Mouse (Mus musculus) gastrocnemius, adult 2 months (tissue): ENCODE measurements around the gene Trim66. TPM values are rescaled to one million over a fixed set of nuclear protein-coding genes. Genes with fewer than 3 reads are reported as not detected.

Source experiments
- DNase-seq: peaks from one replicate; pipeline ENCODE4 v3.0.0; 2022
- H3K27ac ChIP-seq: fragments of 200-600 bp; 2 replicates; pipeline ENCODE4 v1.8.1; 2022; ENCODE audit warnings: mild to moderate bottlenecking
- H3K4me3 ChIP-seq: fragments of 200-600 bp; 2 replicates; pipeline ENCODE4 v1.8.1; 2022; ENCODE audit warnings: mild to moderate bottlenecking, moderate library complexity
- CTCF ChIP-seq: fragments of 200-600 bp; IDR thresholded peaks from 2 replicates; pipeline ENCODE4 v1.8.1; 2022; ENCODE audit warnings: antibody characterized with exemption, mild to moderate bottlenecking, moderate library complexity
- intact Hi-C: fragments of 180-260 bp; cut with DNase I; formaldehyde crosslinking; loops from one replicate; pipeline ENCODE4 v1.15.1; 2025
- total RNA-seq, 2 experiments: library from RNA; stranded (reverse); gene quantifications; 2 replicates each; pipeline ENCODE4 v1.2.3; 2021

Gene Trim66
- total RNA-seq, 2 experiments from 2014 or later, result 0.17 to 0.23 TPM

DNA sequence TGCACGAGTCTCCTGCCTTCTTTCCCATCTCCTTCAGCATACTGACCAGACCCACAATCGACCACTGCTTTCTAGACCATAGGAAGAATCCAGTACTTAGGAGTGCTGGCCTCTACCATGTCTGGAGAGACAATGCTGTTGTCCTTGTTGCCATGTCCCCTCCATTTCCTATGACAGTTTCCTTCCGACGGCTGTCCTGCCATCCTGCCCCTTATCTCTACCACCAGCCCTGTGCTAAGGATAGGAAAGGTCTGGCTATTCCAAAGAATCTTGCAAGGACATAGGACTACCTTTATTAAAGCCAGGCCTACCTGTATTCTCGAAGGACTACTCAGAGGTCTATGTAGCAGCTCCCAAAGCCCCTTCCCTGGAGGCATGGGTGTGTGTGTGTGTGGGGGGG, 23.6 kb upstream of the Trim66 start:
- peak overlapping the region; percentile 8; the same call in 1 of the 2 replicates for H3K27ac ChIP-seq
- H3K4me3 ChIP-seq, result no peak overlapping the region
- TF ChIP-seq CTCF, result no peak
- intact Hi-C loops, result no loop called here
- no peak for DNase-seq

DNA sequence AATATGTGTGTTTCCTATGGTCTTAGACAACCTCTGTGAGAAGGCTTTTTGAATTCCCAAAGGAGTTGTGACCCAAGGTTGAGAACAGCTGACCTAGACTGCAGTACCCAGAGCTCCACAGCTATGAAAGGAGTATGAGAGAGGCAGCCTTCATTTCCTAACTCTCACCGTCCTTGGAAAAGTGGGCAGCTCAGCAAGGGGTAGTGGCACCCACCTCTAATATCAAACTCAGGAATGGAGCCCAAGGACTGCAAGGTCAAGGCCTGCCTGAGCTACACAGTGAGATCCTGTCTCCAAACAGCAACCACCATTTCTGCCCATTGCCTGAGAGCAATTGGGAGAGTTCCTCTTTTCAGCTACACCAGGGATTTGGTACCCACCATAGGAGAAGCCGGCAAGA, 21.8 kb upstream of the Trim66 start:
- intact Hi-C loops, result loop anchor here (5.0 to 10.0 kb wide), 2 partner anchors 173 to 365 kb away; partner anchors contain the start of genes Akip1 and St5
- H3K4me3 ChIP-seq, result no peak overlapping the region
- DNase-seq, result no peak
- no peak overlapping the region for H3K27ac ChIP-seq
- TF ChIP-seq CTCF, result no peak

DNA sequence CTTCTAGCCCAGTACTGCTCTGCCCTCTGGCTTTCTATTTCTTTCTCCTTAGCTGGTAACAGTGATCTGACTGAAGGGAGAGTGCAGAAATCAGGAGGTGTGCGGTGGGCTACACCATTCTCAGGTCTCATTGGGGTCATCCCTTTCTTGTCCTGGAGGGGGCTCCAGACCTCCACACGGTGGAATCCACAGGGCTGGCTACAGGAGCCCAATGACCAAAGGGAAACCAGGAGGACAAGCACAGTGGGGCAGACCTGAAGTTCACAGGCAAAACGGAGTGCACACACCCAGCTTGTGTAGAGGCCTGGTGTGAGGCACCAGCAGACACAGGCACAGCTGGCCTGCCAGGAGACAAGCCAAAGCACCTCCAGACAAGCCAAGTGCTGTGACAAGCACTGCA, 20.4 kb upstream of the Trim66 start:
- intact Hi-C loops, result loop anchor here (1.0 to 10.0 kb wide), 4 partner anchors 90 to 366 kb away; partner anchors contain the start of genes Akip1 and St5
- Histone ChIP-seq H3K27ac (peak overlapping the region; percentile 69), H3K4me3 (no peak overlapping the region)
- DNase-seq, result peak; percentile 75
- peak; percentile 87 for TF ChIP-seq CTCF

DNA sequence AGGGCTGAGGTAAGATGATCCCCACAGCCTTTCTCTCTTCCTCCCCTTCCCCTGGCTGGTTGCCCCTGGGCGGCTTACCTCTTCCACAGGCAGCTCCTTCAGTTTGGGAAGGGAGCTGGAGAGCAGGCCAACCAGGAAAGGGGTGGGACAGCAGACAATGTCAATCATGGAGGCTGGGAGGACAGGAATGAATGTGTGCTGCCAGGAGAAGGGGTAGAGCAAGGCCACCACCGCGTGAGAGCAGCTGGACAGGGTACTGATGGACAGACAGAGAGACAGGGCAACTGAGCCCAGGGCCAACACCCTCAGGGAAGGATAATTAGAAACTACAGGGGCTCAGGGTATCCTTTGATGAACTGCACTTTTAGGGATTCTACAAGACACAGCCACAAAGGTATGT, 19.6 kb upstream of the Trim66 start:
- no peak overlapping the region for H3K4me3 ChIP-seq
- intact Hi-C loops, result loop anchor here (5.0 to 10.0 kb wide), 2 partner anchors 175 to 367 kb away; partner anchors contain the start of genes Akip1 and St5
- DNase-seq, result no peak
- no peak for TF ChIP-seq CTCF
- H3K27ac ChIP-seq, result peak overlapping the region; percentile 13; the same call in 1 of the 2 replicates

DNA sequence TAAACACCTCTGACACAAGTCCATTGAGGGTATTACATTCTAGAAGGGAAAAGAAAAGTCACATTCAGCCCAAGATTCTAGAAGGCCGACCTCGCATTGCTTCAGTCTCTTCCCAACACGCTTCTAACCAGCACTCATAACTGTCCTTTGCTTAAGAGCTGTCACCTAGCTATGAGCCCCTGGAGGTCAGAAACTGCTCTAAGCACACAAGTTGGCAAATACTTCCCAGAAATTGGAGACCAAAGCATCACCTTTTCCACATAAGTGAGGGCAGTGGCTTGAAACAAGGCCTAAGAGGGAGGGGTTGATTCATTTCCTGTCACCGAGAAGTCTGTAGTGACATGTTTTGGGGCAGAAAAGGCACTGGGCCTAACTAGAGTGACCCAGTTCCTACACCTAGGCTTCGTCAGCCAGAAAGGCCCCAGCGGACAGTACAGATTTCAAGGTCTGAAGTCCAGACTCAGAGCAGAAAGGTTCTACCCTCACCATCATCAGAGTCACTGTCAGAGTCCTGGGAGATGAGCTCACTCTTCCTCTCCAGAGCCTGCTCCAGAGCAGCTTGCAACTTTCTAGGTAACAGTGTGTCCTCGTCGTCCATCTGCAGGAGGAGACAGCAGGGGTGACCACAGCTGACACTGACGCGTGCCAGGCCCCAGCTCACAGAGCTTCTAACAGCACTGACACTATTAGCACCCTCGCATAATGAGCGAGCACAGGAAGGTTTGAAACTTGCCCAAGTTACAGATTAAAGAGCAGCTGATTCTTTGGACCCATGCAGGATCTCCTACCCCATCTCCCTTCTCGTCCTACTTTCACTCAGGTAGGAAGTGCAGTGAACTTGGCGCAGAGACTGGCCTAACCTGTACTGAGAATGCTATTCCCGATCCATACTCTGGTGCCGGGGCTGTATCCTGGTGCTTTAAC, 18.1 kb upstream of the Trim66 start:
- H3K4me3 ChIP-seq, result no peak overlapping the region
- intact Hi-C loops, result loop anchor here (5.0 to 10.0 kb wide), 2 partner anchors 176 to 369 kb away; partner anchors contain the start of genes Akip1 and St5
- H3K27ac ChIP-seq, result peak overlapping the region; percentile 56; the same call in 1 of the 2 replicates
- TF ChIP-seq CTCF, result no peak
- no peak for DNase-seq

DNA sequence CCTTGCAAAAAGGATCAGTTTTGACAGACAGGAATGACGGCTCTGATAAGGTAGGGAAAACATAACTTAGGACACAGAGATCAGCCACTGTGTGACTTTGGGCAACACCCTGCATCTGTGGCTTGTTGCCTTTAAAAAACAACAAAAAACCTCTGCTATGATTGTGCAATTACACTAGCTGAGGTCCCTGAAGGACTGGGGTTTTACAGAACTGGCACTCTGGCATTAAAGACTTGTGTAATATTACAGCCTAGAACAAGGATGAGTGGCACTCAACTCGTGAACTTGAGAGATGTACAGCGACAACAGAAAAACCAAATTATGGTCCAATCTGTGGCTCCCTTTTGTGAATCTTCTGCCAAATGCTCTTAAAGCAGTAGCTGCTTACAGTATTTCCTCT, 16.8 kb upstream of the Trim66 start:
- H3K27ac ChIP-seq, result peak overlapping the region; percentile 61
- intact Hi-C loops, result loop anchor here (5.0 to 10.0 kb wide), 2 partner anchors 178 to 370 kb away; partner anchors contain the start of genes Akip1 and St5
- TF ChIP-seq CTCF, result no peak
- DNase-seq, result no peak
- no peak overlapping the region for H3K4me3 ChIP-seq

DNA sequence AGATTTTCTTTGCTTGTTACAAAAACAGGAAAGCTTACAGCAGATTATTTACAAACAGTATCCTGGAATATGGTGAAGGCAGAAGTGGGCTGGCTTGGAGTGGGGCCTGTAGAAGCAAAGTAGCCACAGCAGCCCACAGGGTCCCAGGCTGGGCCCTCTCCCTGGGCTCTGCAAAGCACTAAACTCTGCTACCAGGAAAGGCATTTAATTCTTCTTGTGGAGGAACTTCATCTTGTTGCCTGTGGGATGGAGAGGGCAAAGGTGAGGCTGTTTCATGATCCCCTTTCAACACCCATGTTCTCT, 16.5 kb upstream of the Trim66 start:
- TF ChIP-seq CTCF, result no peak
- Histone ChIP-seq H3K4me3 (no peak overlapping the region), H3K27ac (peak overlapping the region; percentile 61)

DNA sequence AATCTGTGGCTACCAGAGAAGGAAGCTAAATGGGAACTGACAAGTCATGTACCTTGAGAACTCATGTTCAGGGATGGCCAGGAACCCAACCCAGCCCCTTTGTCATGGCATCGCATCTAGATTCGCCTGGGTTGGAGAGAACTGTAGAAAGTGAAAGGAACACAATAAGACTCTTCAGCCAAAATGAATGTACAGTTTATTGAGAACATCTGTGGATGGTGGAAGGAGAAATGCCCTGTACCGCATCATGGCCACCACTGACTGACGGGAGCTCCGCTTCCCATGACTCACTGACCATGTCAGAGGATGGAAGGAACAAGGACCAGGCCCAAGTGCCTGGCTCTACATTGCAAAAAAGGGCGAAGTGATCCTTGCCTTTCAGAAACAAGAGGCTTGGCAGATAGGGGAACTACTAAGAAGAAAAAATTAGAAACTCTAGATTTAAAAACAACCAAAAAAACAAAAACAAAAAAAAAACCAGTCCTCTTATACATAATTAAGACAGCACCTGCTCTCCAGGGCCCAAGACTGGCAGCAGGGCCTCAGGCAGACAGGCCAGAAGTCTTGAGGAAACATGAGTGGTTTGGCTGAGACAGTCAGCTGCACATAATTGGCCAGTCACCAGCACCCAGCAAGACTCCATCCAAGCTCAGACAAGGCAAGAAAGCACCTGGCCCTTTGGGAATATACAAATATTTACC, 16.0 kb upstream of the Trim66 start:
- DNase-seq, result peak; percentile 54
- Histone ChIP-seq H3K4me3 (no peak overlapping the region), H3K27ac (peak overlapping the region; percentile 61)
- intact Hi-C loops, result loop anchor here (10.0 kb wide), 1 partner anchor 371 kb away; no protein-coding TSS in a partner anchor
- TF ChIP-seq CTCF, result no peak

More for the DNA sequence above, 16.5 kb upstream of the Trim66 start:
- no peak for DNase-seq
- intact Hi-C loops, result loop anchor here (10.0 kb wide), 1 partner anchor 370 kb away; no protein-coding TSS in a partner anchor

DNA sequence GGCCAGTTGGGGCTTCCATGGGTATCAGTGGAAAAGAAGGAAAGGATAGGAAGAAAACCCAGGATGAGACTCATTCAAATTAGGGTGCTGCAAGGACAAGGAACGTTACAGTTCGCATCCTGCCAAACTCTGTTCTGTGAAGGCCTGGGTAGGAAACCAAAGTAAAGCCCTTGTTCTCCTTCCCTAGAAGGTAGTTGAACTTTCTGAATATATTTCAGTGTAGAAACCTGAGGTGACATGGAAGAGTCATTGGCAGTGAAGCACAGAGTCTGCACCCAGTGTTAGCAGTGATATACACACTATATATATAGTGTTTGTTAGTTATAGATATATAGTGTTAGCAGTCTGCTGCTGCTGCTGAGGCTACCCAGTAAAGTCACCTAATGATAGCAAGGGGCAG, 15.4 kb upstream of the Trim66 start:
- TF ChIP-seq CTCF, result no peak
- H3K4me3 ChIP-seq, result no peak overlapping the region
- H3K27ac ChIP-seq, result peak overlapping the region; percentile 61; the same call in 1 of the 2 replicates
- intact Hi-C loops, result loop anchor here (10.0 kb wide), 1 partner anchor 371 kb away; no protein-coding TSS in a partner anchor
- no peak for DNase-seq

DNA sequence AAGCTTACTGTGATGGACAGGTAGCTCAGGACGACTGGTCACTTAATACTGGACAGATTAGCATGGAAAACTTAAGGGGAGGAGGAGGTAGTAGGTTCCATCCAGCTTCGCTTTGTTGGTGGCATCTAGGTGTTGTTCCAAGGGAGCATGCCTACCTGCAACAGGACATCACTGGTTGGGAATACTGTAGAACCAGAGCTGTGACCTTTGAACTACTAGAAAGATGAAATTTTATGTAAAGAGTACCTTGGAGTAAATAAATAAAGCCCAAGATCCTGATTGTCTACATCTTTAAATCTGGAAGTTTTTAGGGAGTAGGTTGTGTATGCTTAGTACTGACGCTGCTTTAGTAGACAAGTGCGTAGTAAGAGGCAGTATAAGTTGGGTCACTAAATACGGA, 14.2 kb upstream of the Trim66 start:
- TF ChIP-seq CTCF, result no peak
- no peak overlapping the region for H3K27ac ChIP-seq

DNA sequence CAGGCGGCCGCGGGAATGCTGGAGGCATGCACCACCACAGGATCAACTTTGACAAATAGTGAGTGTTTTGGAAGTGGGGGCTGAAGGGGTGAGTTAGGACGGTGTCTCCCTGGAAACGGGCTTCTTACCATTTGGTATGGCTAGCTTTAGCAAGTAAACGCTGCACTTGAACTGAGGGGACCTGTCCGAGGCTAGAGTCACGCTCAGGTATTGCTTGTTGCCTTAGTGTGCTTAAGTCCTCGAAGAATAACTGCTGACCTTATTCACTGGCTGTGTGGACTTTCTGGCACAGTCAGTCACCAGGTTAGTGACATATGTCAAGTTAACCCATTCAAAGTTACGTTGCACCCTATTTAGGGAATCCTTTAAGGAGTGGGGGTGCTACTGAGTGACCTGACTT, 12.0 kb upstream of the Trim66 start:
- intact Hi-C loops, result loop anchor here (5.0 to 10.0 kb wide), 2 partner anchors 78 to 375 kb away; no protein-coding TSS in a partner anchor
- peak overlapping the region; percentile 84 for H3K4me3 ChIP-seq

More for the DNA sequence above, 14.2 kb upstream of the Trim66 start:
- no peak for DNase-seq
- H3K4me3 ChIP-seq, result no peak overlapping the region
- intact Hi-C loops, result loop anchor here (10.0 kb wide), 1 partner anchor 373 kb away; no protein-coding TSS in a partner anchor

More for the DNA sequence above, 12.0 kb upstream of the Trim66 start:
- peak overlapping the region; percentile 95 for H3K27ac ChIP-seq
- DNase-seq, result no peak
- no peak for TF ChIP-seq CTCF
